Mouse (Mus musculus) spleen, adult 2 months (tissue): ENCODE results near the gene Neu3. TPM values are rescaled to one million over a fixed set of nuclear protein-coding genes. Genes with fewer than 3 reads are reported as not detected.
A peak's percentile ranks its signal among the peaks of the same experiment; 100 is the strongest.

Source experiments
- DNase-seq, 2 experiments: peaks; one replicate each; pipeline versions ENCODE4 v3.0.0 to v3.0.0-alpha.2; 2012 to 2021; ENCODE audit warnings: low spot score in 2 of 2, low read depth in 1 of 2
- H3K27ac ChIP-seq: fragments of 200-500 bp; 2 replicates; pipeline ENCODE4 v1.5.1; 2012; ENCODE audit warnings: low read length, inconsistent platforms; ENCODE audit not compliant: insufficient read depth
- H3K27me3 ChIP-seq: fragments of 200-500 bp; 2 replicates; pipeline ENCODE4 v1.6.1; 2012; ENCODE audit warnings: mild to moderate bottlenecking, moderate library complexity, low read length, inconsistent platforms; ENCODE audit not compliant: control insufficient read depth, insufficient read depth
- H3K36me3 ChIP-seq: fragments of 200-500 bp; 2 replicates; pipeline ENCODE4 v1.6.1; 2012; ENCODE audit warnings: mild to moderate bottlenecking, low read length, inconsistent platforms; ENCODE audit not compliant: control insufficient read depth, insufficient read depth
- H3K4me1 ChIP-seq: fragments of 200-500 bp; 2 replicates; pipeline ENCODE4 v1.6.1; 2011; ENCODE audit warnings: inconsistent platforms; ENCODE audit not compliant: control insufficient read depth, insufficient read depth, insufficient read length
- H3K4me3 ChIP-seq: fragments of 200-500 bp; 2 replicates; pipeline ENCODE4 v1.5.1; 2011; ENCODE audit warnings: mild to moderate bottlenecking, inconsistent platforms; ENCODE audit not compliant: insufficient read depth, insufficient read length; ENCODE audit errors: extremely low read depth
- CTCF ChIP-seq: fragments of 200-500 bp; IDR thresholded peaks from 2 replicates; pipeline ENCODE4 v1.5.1; 2011; ENCODE audit warnings: mild to moderate bottlenecking, inconsistent platforms; ENCODE audit not compliant: insufficient read depth, insufficient read length, insufficient replicate concordance; ENCODE audit errors: extremely low read depth
- POLR2A ChIP-seq: fragments of 200-500 bp; IDR thresholded peaks from 2 replicates; pipeline ENCODE4 v1.6.1; 2011; ENCODE audit warnings: low read depth, low read length, inconsistent platforms
- WGBS: fragments of 180-500 bp; shearing (Covaris S2); methylation state at CpG from one replicate; pipeline ENCODE4 v1.1.7; 2018; 5-methylcytosine and 5-hydroxymethylcytosine counted together
- polyA plus RNA-seq: library from polyadenylated mRNA; depleted of rRNA; stranded (reverse); fragments of >200 nt; gene quantifications from 2 replicates; pipeline ENCODE4 v1.2.3, GENCODE M21; 2012

The Neu3 gene
- polyA plus RNA-seq, 1 experiment = 2.4 TPM

GRCm38 (mm10) chr7:99863362-99863761 lies 35.1 kb upstream of the Neu3 start, which contains the start of gene Spcs2:
Gene Spcs2 (minus strand): TSS chr7:99863462.
- Histone ChIP-seq H3K27me3 (no peaks in the 10 kb centered on the region), H3K4me1 (no peaks in the 10 kb centered on the region), H3K36me3 (no peaks in the 10 kb centered on the region), H3K27ac (no peak within 1 kb of the TSS), H3K4me3 (no peak within 1 kb of the TSS)
- TF ChIP-seq CTCF (no peak), POLR2A (no peak)
- DNase-seq = no peak
- 59% methylated on average over 7 of the region's 7 CpGs for WGBS

GRCm38 (mm10) chr7:99858813-99859585 lies 30.8 kb upstream of the Neu3 start, which contains the start of gene Xrra1:
Gene Xrra1 (plus strand): TSS chr7:99859116.
- TF ChIP-seq POLR2A (peak; percentile 92), CTCF (no peak)
- Histone ChIP-seq H3K4me1 (peaks cover 8% of the 10 kb centered on the region), H3K36me3 (no peaks in the 10 kb centered on the region), H3K4me3 (peak within 1 kb of the TSS; percentile 80), H3K27ac (peak within 1 kb of the TSS; percentile 65), H3K27me3 (no peaks in the 10 kb centered on the region)
- under 1% methylated on average over 42 of the region's 42 CpGs for WGBS
- peak; percentile 92 to 97 for DNase-seq

- Histone ChIP-seq H3K4me3 (peak overlapping the region; percentile 80), H3K27me3 (no peaks in the 10 kb centered on the region), H3K4me1 (peaks cover 8% of the 10 kb centered on the region), H3K27ac (peak overlapping the region; percentile 65), H3K36me3 (peaks cover 3% of the 10 kb centered on the region)
- no peak for TF ChIP-seq POLR2A
- no peak for TF ChIP-seq CTCF
- WGBS = 0% methylated on average over 19 of the region's 19 CpGs
- no peak for DNase-seq
These were observed 30.1 kb upstream of the Neu3 start for GRCm38 (mm10) chr7:99858175-99858812.

DNA sequence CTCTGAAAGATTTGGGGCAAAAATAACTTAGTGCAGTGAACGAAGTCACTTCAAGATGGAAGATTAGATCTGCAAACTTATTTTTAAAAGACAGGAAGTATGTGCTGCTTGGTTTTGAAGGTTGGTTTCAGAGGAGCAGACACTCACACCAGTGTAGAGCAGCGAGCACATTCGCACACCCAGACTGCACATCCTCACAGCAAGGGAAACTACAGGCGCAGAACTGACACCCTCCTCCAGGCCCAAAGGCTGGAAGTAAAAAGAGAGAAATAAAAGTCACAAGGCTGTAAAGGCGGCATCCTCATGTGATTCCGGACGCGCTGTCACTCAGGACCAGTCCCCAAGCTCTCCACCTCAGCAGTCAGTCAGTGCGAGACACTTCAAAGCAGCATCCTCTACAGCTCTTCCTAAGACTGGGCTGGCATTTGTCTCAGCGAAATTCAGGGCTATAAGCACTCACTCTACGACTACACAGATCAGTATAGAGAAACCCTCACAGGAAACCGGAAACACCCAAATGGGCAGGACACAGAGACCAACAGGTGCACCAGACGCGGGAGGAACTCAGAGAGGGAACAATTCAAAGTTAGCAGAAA lies 28.1 kb upstream of the Neu3 start:
- Histone ChIP-seq H3K4me1 (peaks cover 10% of the 10 kb centered on the region), H3K27ac (peak overlapping the region; percentile 48), H3K27me3 (no peaks in the 10 kb centered on the region), H3K4me3 (peak overlapping the region; percentile 39; the same call in 1 of the 2 replicates), H3K36me3 (peaks cover 4% of the 10 kb centered on the region)
- DNase-seq = peak; percentile 5 to 23
- 38% methylated on average over 14 of the region's 14 CpGs for WGBS
- no peak for TF ChIP-seq CTCF
- TF ChIP-seq POLR2A = no peak

- Histone ChIP-seq H3K4me1 (peaks cover 10% of the 10 kb centered on the region), H3K27me3 (no peaks in the 10 kb centered on the region), H3K27ac (no peak overlapping the region), H3K4me3 (no peak overlapping the region), H3K36me3 (peaks cover 4% of the 10 kb centered on the region)
- 87% methylated on average over 4 of the region's 4 CpGs for WGBS
- DNase-seq = no peak
- no peak for TF ChIP-seq POLR2A
- TF ChIP-seq CTCF = no peak
These were observed 26.1 kb upstream of the Neu3 start for GRCm38 (mm10) chr7:99854311-99854710.

GRCm38 (mm10) chr7:99853350-99853749 lies 25.1 kb upstream of the Neu3 start:
- Histone ChIP-seq H3K27ac (no peak overlapping the region), H3K36me3 (peaks cover 6% of the 10 kb centered on the region), H3K4me3 (no peak overlapping the region), H3K4me1 (peaks cover 10% of the 10 kb centered on the region), H3K27me3 (no peaks in the 10 kb centered on the region)
- DNase-seq = no peak
- WGBS = 93% methylated on average over 7 of the region's 7 CpGs
- TF ChIP-seq CTCF (no peak), POLR2A (no peak)
